Mouse (Mus musculus) thymus, postnatal 0 days (tissue): ENCODE results near the gene Tbl1xr1. TPM values are rescaled to one million over a fixed set of nuclear protein-coding genes. Genes with fewer than 3 reads are reported as not detected.

Experiments used
- DNase-seq: peaks from one replicate; pipeline ENCODE4 v3.0.0-alpha.2; 2015; ENCODE audit warnings: low spot score
- polyA plus RNA-seq: library from polyadenylated mRNA; unstranded; fragments of >200 nt; fragmentation: Nextera tagmentation; extraction: Ambion mirVana; gene quantifications from 2 replicates; pipeline ENCODE4 v1.2.1, GENCODE M21; 2015

The Tbl1xr1 gene
- polyA plus RNA-seq, 1 experiment from 2014 or later, result 30.6 TPM

- peak; percentile 40 for DNase-seq
Observed at GRCm38 (mm10) chr3:22089825-22090224, 13.4 kb downstream of the Tbl1xr1 start.

- DNase-seq, result no peak
Observed at GRCm38 (mm10) chr3:22090431-22091265, 14.2 kb downstream of the Tbl1xr1 start.

GRCm38 (mm10) chr3:22091266-22091550 is 14.8 kb downstream of the Tbl1xr1 start:
- no peak for DNase-seq

GRCm38 (mm10) chr3:22091681-22092080 is 15.2 kb downstream of the Tbl1xr1 start:
- DNase-seq, result no peak

- DNase-seq, result no peak
Observed at GRCm38 (mm10) chr3:22092784-22093183, 16.3 kb downstream of the Tbl1xr1 start.

- DNase-seq, result no peak
Observed at GRCm38 (mm10) chr3:22103986-22104515, 27.6 kb downstream of the Tbl1xr1 start.

- no peak for DNase-seq
Observed at GRCm38 (mm10) chr3:22105471-22105870, 29.0 kb downstream of the Tbl1xr1 start.

GRCm38 (mm10) chr3:22108013-22108412 is 31.6 kb downstream of the Tbl1xr1 start:
- DNase-seq, result no peak

GRCm38 (mm10) chr3:22109651-22110050 is 33.2 kb downstream of the Tbl1xr1 start:
- no peak for DNase-seq

GRCm38 (mm10) chr3:22113773-22114172 is 37.3 kb downstream of the Tbl1xr1 start:
- no peak for DNase-seq

- DNase-seq, result peak; percentile 38
Observed at GRCm38 (mm10) chr3:22115221-22115620, 38.8 kb downstream of the Tbl1xr1 start.

GRCm38 (mm10) chr3:22115678-22116077 is 39.2 kb downstream of the Tbl1xr1 start:
- DNase-seq, result no peak

GRCm38 (mm10) chr3:22116188-22116587 is 39.7 kb downstream of the Tbl1xr1 start:
- DNase-seq, result no peak

- peak; percentile 48 for DNase-seq
Observed at GRCm38 (mm10) chr3:22121741-22122140, 45.3 kb downstream of the Tbl1xr1 start.

GRCm38 (mm10) chr3:22123145-22123544 is 46.7 kb downstream of the Tbl1xr1 start:
- no peak for DNase-seq

GRCm38 (mm10) chr3:22126251-22126826 is 49.9 kb downstream of the Tbl1xr1 start:
- no peak for DNase-seq

GRCm38 (mm10) chr3:22131277-22131676 is 54.8 kb downstream of the Tbl1xr1 start:
- no peak for DNase-seq

- DNase-seq, result no peak
Observed at GRCm38 (mm10) chr3:22133626-22134025, 57.2 kb downstream of the Tbl1xr1 start.

GRCm38 (mm10) chr3:22137793-22138579 is 61.5 kb downstream of the Tbl1xr1 start:
- DNase-seq, result peak; percentile 48

GRCm38 (mm10) chr3:22138580-22139099 is 62.2 kb downstream of the Tbl1xr1 start:
- DNase-seq, result no peak

- no peak for DNase-seq
Observed at GRCm38 (mm10) chr3:22140111-22140658, 63.7 kb downstream of the Tbl1xr1 start.
